Mouse (Mus musculus): ENCODE results near the gene Mybpc2. TPM values are rescaled to one million over a fixed set of nuclear protein-coding genes. Genes with fewer than 3 reads are reported as not detected.

The Mybpc2 gene
- polyA plus RNA-seq, 1 experiment: 4.7 TPM

- TF ChIP-seq TCF3 (IDR thresholded peaks at IDR 0.05; ENCODE audit: insufficient read length, low read depth) (no peak), CEBPB (IDR thresholded peaks at IDR 0.05; ENCODE audit: insufficient read depth, poor library complexity, severe bottlenecking) (no peak), MYOD1 (IDR thresholded peaks at IDR 0.05; ENCODE audit: control insufficient read depth in 1 of 3, insufficient read length in 2 of 3, low read depth in 2 of 3) (peak in 1 of 3 experiments; percentile 11), E2F4 (IDR thresholded peaks at IDR 0.05; ENCODE audit: insufficient read depth) (no peak), POLR2A (IDR thresholded peaks at IDR 0.05; ENCODE audit: insufficient read length, low read depth) (peak; percentile 87), POLR2AphosphoS2 (IDR thresholded peaks at IDR 0.05; ENCODE audit: insufficient read length, low read depth) (peak; percentile 76)
- Histone ChIP-seq H3K4me2 (ENCODE audit: low read depth) (peak within 1 kb of the TSS; percentile 73), H3K4me3 (peak within 1 kb of the TSS; percentile 75), H3ac (ENCODE audit: control insufficient read depth, insufficient read length) (peak within 1 kb of the TSS; percentile 1), H3K36me3 (ENCODE audit: control insufficient read depth, insufficient read depth) (no peaks in the 10 kb centered on the region), H3K27me3 (ENCODE audit: control insufficient read depth, insufficient read depth, insufficient read length) (peaks cover 13% of the 10 kb centered on the region), H3K79me2 (ENCODE audit: control insufficient read depth, insufficient read depth) (no peaks in the 10 kb centered on the region)
These were observed 56.5 kb downstream of the Mybpc2 start, which contains the start of gene Josd2 for GRCm38 (mm10) chr7:44467811-44468411. TSS of gene Josd2 (plus strand) at chr7:44467980.

DNA sequence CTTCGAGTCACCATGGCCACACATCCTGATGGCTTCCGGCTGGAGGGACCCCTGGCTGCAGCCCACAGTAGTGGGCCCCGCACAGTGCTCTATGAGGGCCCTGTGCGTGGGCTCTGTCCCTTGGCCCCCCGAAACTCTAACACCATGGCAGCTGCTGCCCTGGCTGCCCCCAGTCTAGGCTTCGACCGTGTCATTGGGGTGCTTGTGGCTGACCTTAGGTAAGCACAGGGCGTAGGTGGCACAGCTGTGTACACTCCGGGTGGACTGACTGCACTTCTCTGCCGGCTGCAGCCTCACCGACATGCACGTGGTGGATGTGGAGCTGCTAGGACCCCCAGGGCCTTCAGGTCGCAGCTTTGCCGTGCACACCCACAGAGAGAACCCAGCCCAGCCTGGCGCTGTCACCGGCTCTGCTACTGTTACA is 57.6 kb downstream of the Mybpc2 start:
- Histone ChIP-seq H3K4me3 (peak overlapping the region; percentile 75), H3K36me3 (ENCODE audit: control insufficient read depth, insufficient read depth) (no peaks in the 10 kb centered on the region), H3K4me2 (ENCODE audit: low read depth) (peak overlapping the region; percentile 53), H3K27me3 (ENCODE audit: control insufficient read depth, insufficient read depth, insufficient read length) (peaks cover 23% of the 10 kb centered on the region), H3K79me2 (ENCODE audit: control insufficient read depth, insufficient read depth) (no peaks in the 10 kb centered on the region), H3ac (ENCODE audit: control insufficient read depth, insufficient read length) (no peak overlapping the region)
- TF ChIP-seq USF1 (IDR thresholded peaks at IDR 0.05; ENCODE audit: low read depth): no peak
- TF ChIP-seq SRF (IDR thresholded peaks at IDR 0.05; ENCODE audit: control insufficient read depth, insufficient read length, low read depth): no peak
- TF ChIP-seq POLR2AphosphoS2 (IDR thresholded peaks at IDR 0.05; ENCODE audit: insufficient read length, low read depth): no peak
- TF ChIP-seq TCF12 (IDR thresholded peaks at IDR 0.05; ENCODE audit: insufficient read depth, poor library complexity, severe bottlenecking): no peak
- no peak for TF ChIP-seq E2F4 (IDR thresholded peaks at IDR 0.05; ENCODE audit: insufficient read depth)
- peak in 1 of 3 experiments; percentile 57 for TF ChIP-seq MYOD1 (IDR thresholded peaks at IDR 0.05; ENCODE audit: control insufficient read depth in 1 of 3, insufficient read length in 2 of 3, low read depth in 2 of 3)
- TF ChIP-seq MYOG (IDR thresholded peaks at IDR 0.05; ENCODE audit: control insufficient read depth in 1 of 3, insufficient read depth in 1 of 3, insufficient read length in 2 of 3, low read depth in 2 of 3): peak in 1 of 3 experiments; percentile 24
- peak; percentile 41 for TF ChIP-seq POLR2A (IDR thresholded peaks at IDR 0.05; ENCODE audit: insufficient read length, low read depth)
- no peak for TF ChIP-seq CEBPB (IDR thresholded peaks at IDR 0.05; ENCODE audit: insufficient read depth, poor library complexity, severe bottlenecking)
- TF ChIP-seq REST (IDR thresholded peaks at IDR 0.05; ENCODE audit: insufficient read depth, insufficient read length): no peak
- TF ChIP-seq TCF3 (IDR thresholded peaks at IDR 0.05; ENCODE audit: insufficient read length, low read depth): no peak
- no peak for TF ChIP-seq MAX (IDR thresholded peaks at IDR 0.05; ENCODE audit: low read depth)

DNA sequence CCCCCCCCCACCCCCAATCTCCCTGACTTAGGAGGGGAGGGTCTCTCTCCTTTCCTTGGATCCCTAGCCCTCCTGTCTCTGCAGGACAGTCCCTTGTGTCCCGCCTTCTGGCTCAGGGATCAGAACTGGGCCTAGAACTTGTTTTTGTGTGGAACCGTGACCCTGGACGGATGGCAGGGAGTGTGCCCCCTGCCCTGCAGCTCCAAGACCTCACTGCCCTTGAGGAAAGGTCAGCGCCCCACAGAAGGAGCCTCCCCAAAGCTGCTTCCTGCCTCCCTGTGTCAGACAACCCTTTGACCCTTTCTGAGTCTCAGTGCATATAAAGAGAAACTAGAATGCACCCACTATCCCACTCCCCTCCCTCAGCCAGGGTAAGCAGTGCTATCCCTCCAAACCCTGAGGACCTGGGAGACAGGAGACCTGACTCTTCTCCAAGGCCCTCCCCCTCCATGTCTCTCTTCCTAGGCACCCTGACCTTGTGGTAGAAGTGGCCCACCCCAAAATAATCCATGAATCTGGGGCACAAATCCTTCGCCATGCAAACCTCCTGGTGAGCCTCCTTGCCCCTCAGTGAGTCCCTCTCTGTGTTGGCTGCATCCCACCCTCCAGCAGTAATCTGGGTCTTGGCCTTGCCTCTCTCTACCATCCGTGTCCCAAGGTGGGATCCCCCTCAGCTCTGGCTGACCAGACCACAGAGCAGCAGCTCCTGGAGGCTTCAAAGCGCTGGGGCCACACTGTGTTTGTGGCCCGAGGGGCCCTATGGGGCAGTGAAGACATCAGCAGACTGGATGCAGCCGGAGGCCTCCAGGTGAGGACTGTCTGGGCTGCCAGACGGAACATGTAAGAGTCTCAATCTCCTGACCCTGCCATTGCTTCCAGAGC is 58.2 kb downstream of the Mybpc2 start:
- Histone ChIP-seq H3K79me2 (ENCODE audit: control insufficient read depth, insufficient read depth) (no peaks in the 10 kb centered on the region), H3K4me2 (ENCODE audit: low read depth) (no peak overlapping the region), H3K36me3 (ENCODE audit: control insufficient read depth, insufficient read depth) (no peaks in the 10 kb centered on the region), H3K4me3 (peak overlapping the region; percentile 75), H3ac (ENCODE audit: control insufficient read depth, insufficient read length) (no peak overlapping the region), H3K27me3 (ENCODE audit: control insufficient read depth, insufficient read depth, insufficient read length) (peaks cover 30% of the 10 kb centered on the region)
- TF ChIP-seq REST (IDR thresholded peaks at IDR 0.05; ENCODE audit: insufficient read depth, insufficient read length) (no peak), USF1 (IDR thresholded peaks at IDR 0.05; ENCODE audit: low read depth) (no peak), TCF3 (IDR thresholded peaks at IDR 0.05; ENCODE audit: insufficient read length, low read depth) (no peak), TCF12 (IDR thresholded peaks at IDR 0.05; ENCODE audit: insufficient read depth, poor library complexity, severe bottlenecking) (no peak), E2F4 (IDR thresholded peaks at IDR 0.05; ENCODE audit: insufficient read depth) (no peak), MAX (IDR thresholded peaks at IDR 0.05; ENCODE audit: low read depth) (no peak), SRF (IDR thresholded peaks at IDR 0.05; ENCODE audit: control insufficient read depth, insufficient read length, low read depth) (no peak), MYOG (IDR thresholded peaks at IDR 0.05; ENCODE audit: control insufficient read depth in 1 of 3, insufficient read depth in 1 of 3, insufficient read length in 2 of 3, low read depth in 2 of 3) (no peak), POLR2A (IDR thresholded peaks at IDR 0.05; ENCODE audit: insufficient read length, low read depth) (no peak), CEBPB (IDR thresholded peaks at IDR 0.05; ENCODE audit: insufficient read depth, poor library complexity, severe bottlenecking) (no peak), MYOD1 (IDR thresholded peaks at IDR 0.05; ENCODE audit: control insufficient read depth in 1 of 3, insufficient read length in 2 of 3, low read depth in 2 of 3) (no peak), POLR2AphosphoS2 (IDR thresholded peaks at IDR 0.05; ENCODE audit: insufficient read length, low read depth) (no peak)

- H3K36me3 ChIP-seq (ENCODE audit: control insufficient read depth, insufficient read depth): no peaks in the 10 kb centered on the region
- H3K79me2 ChIP-seq (ENCODE audit: control insufficient read depth, insufficient read depth): no peaks in the 10 kb centered on the region
- H3K4me3 ChIP-seq: no peak within 1 kb of the TSS
- no peak within 1 kb of the TSS for H3K4me2 ChIP-seq (ENCODE audit: low read depth)
- TF ChIP-seq REST (IDR thresholded peaks at IDR 0.05; ENCODE audit: insufficient read depth, insufficient read length): no peak
- TF ChIP-seq E2F4 (IDR thresholded peaks at IDR 0.05; ENCODE audit: insufficient read depth): no peak
- TF ChIP-seq POLR2AphosphoS2 (IDR thresholded peaks at IDR 0.05; ENCODE audit: insufficient read length, low read depth): no peak
- no peak for TF ChIP-seq TCF3 (IDR thresholded peaks at IDR 0.05; ENCODE audit: insufficient read length, low read depth)
- TF ChIP-seq USF1 (IDR thresholded peaks at IDR 0.05; ENCODE audit: low read depth): no peak
- no peak for TF ChIP-seq CEBPB (IDR thresholded peaks at IDR 0.05; ENCODE audit: insufficient read depth, poor library complexity, severe bottlenecking)
- no peak for TF ChIP-seq TCF12 (IDR thresholded peaks at IDR 0.05; ENCODE audit: insufficient read depth, poor library complexity, severe bottlenecking)
- TF ChIP-seq MYOD1 (IDR thresholded peaks at IDR 0.05; ENCODE audit: control insufficient read depth in 1 of 3, insufficient read length in 2 of 3, low read depth in 2 of 3): no peak
- TF ChIP-seq POLR2A (IDR thresholded peaks at IDR 0.05; ENCODE audit: insufficient read length, low read depth): no peak
- TF ChIP-seq MAX (IDR thresholded peaks at IDR 0.05; ENCODE audit: low read depth): no peak
- no peak for TF ChIP-seq SRF (IDR thresholded peaks at IDR 0.05; ENCODE audit: control insufficient read depth, insufficient read length, low read depth)
- TF ChIP-seq MYOG (IDR thresholded peaks at IDR 0.05; ENCODE audit: control insufficient read depth in 1 of 3, insufficient read depth in 1 of 3, insufficient read length in 2 of 3, low read depth in 2 of 3): no peak
- H3ac ChIP-seq (ENCODE audit: control insufficient read depth, insufficient read length): no peak within 1 kb of the TSS
- peaks cover 40% of the 10 kb centered on the region for H3K27me3 ChIP-seq (ENCODE audit: control insufficient read depth, insufficient read depth, insufficient read length)
These were observed 59.3 kb downstream of the Mybpc2 start, which contains the start of gene Aspdh for GRCm38 (mm10) chr7:44465111-44465510. TSS of gene Aspdh (plus strand) at chr7:44465391.
